Mouse (Mus musculus) lung, embryonic 15.5 days (tissue): ENCODE measurements around the gene Safb. TPM values are rescaled to one million over a fixed set of nuclear protein-coding genes. Genes with fewer than 3 reads are reported as not detected.
A peak's percentile ranks its signal among the peaks of the same experiment; 100 is the strongest.

Experiments
- ATAC-seq: fragments of 200-750 bp; cut with Nextera tagmentation; 2 replicates; pipeline ENCODE4 v1.8.0; 2017; ENCODE audit warnings: moderate number of reproducible peaks, borderline replicate concordance; ENCODE audit not compliant: low FRiP score, low TSS enrichment; ENCODE audit errors: extremely low read depth
- H3K27ac ChIP-seq: fragments of 300-500 bp; sonication (generic); 2 replicates; pipeline ENCODE4 v1.5.1; 2015; ENCODE audit warnings: moderate library complexity, mild to moderate bottlenecking, inconsistent platforms
- H3K27me3 ChIP-seq: fragments of 300-500 bp; sonication (generic); 2 replicates; pipeline ENCODE4 v1.6.1; 2015; ENCODE audit warnings: inconsistent platforms
- H3K36me3 ChIP-seq: fragments of 300-500 bp; sonication (generic); 2 replicates; pipeline ENCODE4 v1.6.1; 2015; ENCODE audit warnings: inconsistent platforms
- H3K4me1 ChIP-seq: fragments of 300-500 bp; sonication (generic); 2 replicates; pipeline ENCODE4 v1.6.1; 2015; ENCODE audit warnings: inconsistent platforms
- H3K4me2 ChIP-seq: fragments of 300-500 bp; sonication (generic); 2 replicates; pipeline ENCODE4 v1.6.1; 2015; ENCODE audit warnings: inconsistent platforms, mild to moderate bottlenecking, moderate library complexity
- H3K4me3 ChIP-seq: fragments of 300-500 bp; sonication (generic); 2 replicates; pipeline ENCODE4 v1.5.1; 2015; ENCODE audit warnings: mild to moderate bottlenecking, inconsistent platforms
- H3K9ac ChIP-seq: fragments of 300-500 bp; sonication (generic); 2 replicates; pipeline ENCODE4 v1.6.1; 2015; ENCODE audit warnings: inconsistent platforms
- H3K9me3 ChIP-seq: fragments of 300-500 bp; sonication (generic); 2 replicates; pipeline ENCODE4 v1.6.1; 2016; ENCODE audit warnings: inconsistent platforms
- WGBS: fragments of 180-500 bp; shearing (Covaris S2); methylation state at CpG from one replicate; pipeline ENCODE4 v1.1.7; 2015; 5-methylcytosine and 5-hydroxymethylcytosine counted together
- polyA plus RNA-seq: library from polyadenylated mRNA; unstranded; fragments of >200 nt; fragmentation: Nextera tagmentation; extraction: Ambion mirVana; gene quantifications from 2 replicates; pipeline ENCODE4 v1.2.1, GENCODE M21; 2015

Safb gene
- polyA plus RNA-seq, result 92.7 and 96.6 TPM in 2 replicates

DNA sequence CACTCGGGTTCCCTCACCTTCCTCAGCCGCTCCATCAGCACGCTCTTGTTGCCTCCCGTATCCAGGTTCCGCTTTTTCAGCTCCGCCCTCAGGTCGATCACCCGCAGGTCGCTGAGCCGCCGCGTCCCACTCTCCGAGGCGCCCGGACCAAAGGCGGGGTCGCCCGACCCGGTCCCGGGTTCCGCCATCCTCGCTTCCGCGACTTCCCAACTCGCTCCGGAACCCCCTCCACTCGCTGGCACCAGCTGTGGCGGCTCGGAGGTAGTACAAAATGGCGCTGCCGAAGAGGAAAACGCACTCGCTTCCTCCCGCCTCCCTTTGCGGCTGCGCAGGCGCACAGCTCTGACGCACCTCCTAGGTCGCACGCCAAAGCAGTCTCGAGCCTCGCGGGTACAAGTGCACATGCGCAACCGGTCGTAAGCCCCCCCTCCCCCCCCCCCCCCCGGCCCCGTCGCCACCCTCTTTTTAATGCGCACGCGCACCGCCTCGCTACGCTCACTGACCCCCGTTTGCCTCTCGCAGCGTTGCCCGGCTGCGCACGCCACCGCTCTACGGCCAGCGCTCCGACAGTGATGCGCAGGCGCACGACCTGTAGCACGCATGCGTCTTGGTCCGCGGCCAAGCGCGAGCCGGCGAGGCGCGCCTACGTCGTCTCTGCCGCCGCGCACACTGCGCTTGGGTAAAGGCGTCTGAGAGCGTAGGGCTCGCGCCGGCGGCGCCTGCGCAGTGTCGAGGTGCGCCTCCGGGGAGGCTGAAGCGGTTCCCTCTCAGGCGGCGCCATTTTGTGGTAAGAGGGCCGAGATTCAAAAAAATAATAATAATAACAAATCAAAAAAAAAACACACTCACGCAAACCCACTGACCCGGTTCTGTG, at the start of gene Safb, which contains the start of gene Safb2:
TSS of gene Safb (plus strand) at position 569 of the 874 bp plus-strand sequence.
TSS of gene Safb2 (minus strand) at position 329 of the 874 bp plus-strand sequence.
- Histone ChIP-seq H3K36me3 (peaks cover 64% of the 10 kb centered on the region), H3K4me1 (peaks cover 38% of the 10 kb centered on the region), H3K27ac (peak within 1 kb of the TSS; percentile 96), H3K27me3 (no peaks in the 10 kb centered on the region), H3K9me3 (no peaks in the 10 kb centered on the region), H3K4me3 (peak within 1 kb of the TSS; percentile 89), H3K4me2 (peak within 1 kb of the TSS; percentile 81), H3K9ac (peak within 1 kb of the TSS; percentile 90)
- ATAC-seq, result peak; percentile 95
- WGBS, result under 1% methylated on average over 86 of the region's 101 CpGs

DNA sequence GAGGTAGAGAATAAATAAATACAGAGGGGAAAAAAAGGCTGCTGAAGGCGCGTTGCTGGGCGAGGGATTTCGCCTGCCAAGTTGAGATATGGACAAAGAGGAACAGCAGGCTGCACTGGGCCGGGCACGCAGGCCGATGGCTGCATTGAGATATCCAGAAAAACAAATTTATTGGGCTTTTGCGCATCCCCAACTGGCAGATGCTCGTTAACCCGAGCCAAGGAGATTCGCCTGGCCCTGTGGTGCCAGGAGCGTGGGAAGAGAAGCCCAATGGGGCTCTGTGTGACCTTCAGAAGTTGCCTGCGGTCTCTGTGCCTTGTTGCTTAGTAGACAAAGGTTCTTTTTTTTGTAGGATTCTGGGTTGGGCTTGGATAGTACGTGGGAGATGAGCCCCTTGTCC, 48.4 kb upstream of the Safb start:
- no peak for ATAC-seq
- Histone ChIP-seq H3K4me1 (no peaks in the 10 kb centered on the region), H3K4me3 (no peak overlapping the region), H3K9ac (no peak overlapping the region), H3K27me3 (no peaks in the 10 kb centered on the region), H3K4me2 (no peak overlapping the region), H3K27ac (no peak overlapping the region), H3K36me3 (no peaks in the 10 kb centered on the region), H3K9me3 (no peaks in the 10 kb centered on the region)
- WGBS, result 53% methylated on average over 14 of the region's 14 CpGs

DNA sequence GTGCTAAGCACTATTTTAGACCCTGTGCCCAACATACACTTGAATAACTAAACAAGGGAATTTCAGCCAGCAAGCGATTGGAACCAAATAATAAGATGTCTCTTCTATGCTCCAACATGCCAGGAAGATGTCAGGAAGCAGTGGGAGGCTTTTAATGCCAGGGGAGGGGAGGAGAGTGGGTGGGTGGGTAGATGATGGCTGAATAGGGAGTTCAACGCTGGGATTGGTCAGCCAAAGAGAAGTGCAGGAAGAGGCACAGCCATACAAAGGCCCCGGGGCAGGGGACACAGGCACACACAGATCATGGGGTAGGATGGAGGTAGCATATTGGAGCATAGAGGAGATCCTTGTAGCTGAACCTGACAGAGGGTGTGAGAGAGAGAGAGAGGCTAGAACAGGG, 47.8 kb upstream of the Safb start:
- 78% methylated on average over 3 of the region's 3 CpGs for WGBS
- ATAC-seq, result no peak
- Histone ChIP-seq H3K4me2 (no peak overlapping the region), H3K9ac (no peak overlapping the region), H3K36me3 (no peaks in the 10 kb centered on the region), H3K9me3 (no peaks in the 10 kb centered on the region), H3K27me3 (no peaks in the 10 kb centered on the region), H3K27ac (no peak overlapping the region), H3K4me3 (no peak overlapping the region), H3K4me1 (no peaks in the 10 kb centered on the region)

DNA sequence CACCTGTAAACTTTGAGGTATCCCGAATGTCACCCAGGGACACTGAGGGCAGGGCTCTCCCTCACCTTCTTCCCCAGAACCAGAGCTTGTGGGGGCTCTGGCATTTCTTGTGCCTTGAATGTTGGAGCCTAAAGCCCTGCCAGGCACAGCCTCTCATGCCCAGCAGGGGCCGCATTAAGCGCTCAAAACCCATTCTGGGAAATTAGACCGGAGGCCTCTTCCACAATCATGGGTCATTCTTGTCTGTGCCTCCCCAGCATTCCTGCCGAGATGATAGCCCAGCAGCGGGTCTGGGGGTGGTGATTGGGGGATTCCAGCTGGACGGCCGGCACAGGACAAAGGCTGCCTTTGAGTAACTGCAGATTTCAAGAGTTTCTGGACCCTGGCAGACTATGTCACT, 46.7 kb upstream of the Safb start:
- WGBS, result 37% methylated on average over 8 of the region's 8 CpGs
- H3K4me3 ChIP-seq, result no peak overlapping the region
- ATAC-seq, result no peak
- H3K27me3 ChIP-seq, result no peaks in the 10 kb centered on the region; the same call in 1 of the 2 replicates
- no peak overlapping the region for H3K9ac ChIP-seq
- H3K4me2 ChIP-seq, result no peak overlapping the region
- no peaks in the 10 kb centered on the region for H3K4me1 ChIP-seq
- H3K27ac ChIP-seq, result no peak overlapping the region
- no peaks in the 10 kb centered on the region for H3K9me3 ChIP-seq
- no peaks in the 10 kb centered on the region for H3K36me3 ChIP-seq

DNA sequence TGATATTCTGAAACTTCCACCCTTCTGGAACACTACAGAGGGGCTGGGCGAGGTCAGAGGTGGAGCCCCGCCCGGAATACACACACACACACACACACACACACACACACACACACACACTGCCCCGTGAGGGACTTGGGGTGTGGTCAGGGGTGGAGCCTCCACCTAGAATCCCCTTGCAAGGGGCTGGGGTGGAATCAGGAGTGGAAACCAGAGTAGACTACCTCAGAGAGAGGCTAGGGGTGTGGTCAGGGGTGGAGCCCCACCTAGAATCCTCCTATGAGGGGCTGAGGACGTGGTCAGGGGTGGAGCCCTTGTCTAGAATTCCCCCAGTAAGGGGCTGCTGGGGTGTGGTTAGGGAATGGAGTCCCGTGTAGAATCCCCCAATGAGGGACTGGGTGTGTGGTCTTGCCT, 44.1 kb upstream of the Safb start:
- Histone ChIP-seq H3K9me3 (no peaks in the 10 kb centered on the region), H3K4me1 (no peaks in the 10 kb centered on the region), H3K27ac (no peak overlapping the region), H3K9ac (no peak overlapping the region), H3K27me3 (no peaks in the 10 kb centered on the region; the same call in 1 of the 2 replicates), H3K4me3 (no peak overlapping the region), H3K4me2 (no peak overlapping the region), H3K36me3 (no peaks in the 10 kb centered on the region)
- 25% methylated on average over 6 of the region's 6 CpGs for WGBS
- ATAC-seq, result no peak; the same call in 1 of the 2 replicates

DNA sequence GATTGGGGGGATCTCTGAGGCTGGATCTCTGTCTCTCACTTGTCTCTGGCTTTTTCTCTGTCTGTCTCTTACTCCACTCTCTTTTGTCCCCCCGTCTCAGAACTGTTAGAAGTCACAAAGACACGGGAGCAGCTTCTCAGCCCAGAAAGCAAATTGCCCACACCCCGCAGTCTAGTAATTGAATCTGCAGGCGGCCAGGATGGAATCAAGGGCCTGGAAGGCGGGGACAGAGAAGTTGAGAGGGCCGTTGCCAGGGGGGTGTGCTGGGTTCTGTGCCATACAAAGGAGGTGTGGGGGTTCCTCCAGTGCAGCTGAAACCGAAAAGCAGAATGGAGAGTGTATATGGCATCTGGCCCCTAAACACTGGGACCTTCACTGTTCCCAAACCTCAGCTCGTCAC, 41.9 kb upstream of the Safb start:
- Histone ChIP-seq H3K9me3 (no peaks in the 10 kb centered on the region), H3K4me3 (no peak overlapping the region), H3K27me3 (no peaks in the 10 kb centered on the region; the same call in 1 of the 2 replicates), H3K36me3 (no peaks in the 10 kb centered on the region), H3K27ac (no peak overlapping the region), H3K4me2 (no peak overlapping the region), H3K4me1 (no peaks in the 10 kb centered on the region), H3K9ac (no peak overlapping the region)
- WGBS, result 56% methylated on average over 8 of the region's 8 CpGs
- no peak for ATAC-seq

DNA sequence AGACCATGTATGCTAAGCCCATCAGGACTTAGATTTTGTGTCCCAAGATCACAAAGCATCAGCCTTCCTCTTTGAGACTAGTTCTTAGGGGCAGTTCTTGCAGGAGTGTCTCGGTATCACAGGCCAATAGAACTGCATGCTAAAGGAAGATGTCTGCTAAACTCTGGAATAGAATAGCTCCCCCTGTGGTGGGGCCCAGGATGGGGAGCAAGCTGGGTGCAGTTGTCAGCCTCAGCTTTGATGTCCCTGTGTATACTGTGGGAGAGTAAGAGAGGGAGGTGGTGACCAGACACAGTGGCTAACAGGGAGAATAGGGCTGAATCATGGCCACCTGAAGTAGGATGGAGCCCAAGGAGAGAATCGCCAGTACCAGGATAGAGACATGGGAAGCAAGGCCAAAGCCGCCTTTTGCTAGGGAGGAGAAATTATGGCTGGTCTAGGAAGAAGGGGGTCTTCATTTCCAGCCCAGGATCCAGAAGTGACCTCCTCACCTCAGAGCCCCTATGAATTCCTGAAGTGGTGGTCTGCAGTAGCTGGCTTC, 40.9 kb upstream of the Safb start:
- H3K36me3 ChIP-seq, result no peaks in the 10 kb centered on the region
- H3K9ac ChIP-seq, result no peak overlapping the region
- H3K4me2 ChIP-seq, result no peak overlapping the region
- no peaks in the 10 kb centered on the region for H3K4me1 ChIP-seq
- H3K4me3 ChIP-seq, result no peak overlapping the region
- no peaks in the 10 kb centered on the region for H3K9me3 ChIP-seq
- no peak overlapping the region for H3K27ac ChIP-seq
- no peak for ATAC-seq
- 75% methylated on average over 3 of the region's 3 CpGs for WGBS
- no peaks in the 10 kb centered on the region; the same call in 1 of the 2 replicates for H3K27me3 ChIP-seq

DNA sequence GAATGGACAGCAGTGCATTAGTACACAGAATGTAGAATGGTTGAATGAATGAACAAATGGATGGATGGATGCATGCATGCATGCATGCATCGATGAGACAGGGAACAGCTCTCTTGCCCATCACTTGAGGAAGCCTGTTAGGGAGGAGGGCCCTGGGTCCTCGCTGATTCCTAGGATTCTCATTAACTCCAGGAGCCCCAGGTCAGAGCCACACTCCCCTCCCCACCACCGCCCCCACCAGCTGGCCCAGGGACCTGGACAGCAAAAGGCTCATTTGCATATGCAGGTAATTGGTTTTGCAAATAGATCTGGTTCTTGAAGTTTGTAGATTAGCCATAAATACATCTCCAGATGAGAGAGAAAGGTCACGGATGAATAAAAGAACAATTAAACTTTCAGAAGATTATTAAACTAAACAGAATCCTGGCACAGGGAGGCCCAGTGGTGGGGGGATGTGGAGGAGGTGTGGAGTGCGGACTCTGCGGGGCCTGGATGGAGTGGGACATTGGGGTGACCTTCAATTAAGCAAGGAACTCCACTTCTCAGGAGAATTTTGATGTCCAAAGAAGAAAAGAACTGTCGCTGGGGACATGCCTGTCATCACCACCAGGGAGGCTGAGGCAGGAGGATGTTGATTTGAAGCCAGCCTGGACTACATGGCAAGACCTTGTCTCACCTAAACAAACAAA, 39.8 kb upstream of the Safb start:
- H3K27ac ChIP-seq, result no peak overlapping the region
- no peak overlapping the region for H3K4me3 ChIP-seq
- H3K9me3 ChIP-seq, result no peaks in the 10 kb centered on the region
- H3K9ac ChIP-seq, result no peak overlapping the region
- no peaks in the 10 kb centered on the region for H3K4me1 ChIP-seq
- H3K27me3 ChIP-seq, result no peaks in the 10 kb centered on the region; the same call in 1 of the 2 replicates
- no peak for ATAC-seq
- no peak overlapping the region for H3K4me2 ChIP-seq
- 70% methylated on average over 7 of the region's 7 CpGs for WGBS
- H3K36me3 ChIP-seq, result no peaks in the 10 kb centered on the region

DNA sequence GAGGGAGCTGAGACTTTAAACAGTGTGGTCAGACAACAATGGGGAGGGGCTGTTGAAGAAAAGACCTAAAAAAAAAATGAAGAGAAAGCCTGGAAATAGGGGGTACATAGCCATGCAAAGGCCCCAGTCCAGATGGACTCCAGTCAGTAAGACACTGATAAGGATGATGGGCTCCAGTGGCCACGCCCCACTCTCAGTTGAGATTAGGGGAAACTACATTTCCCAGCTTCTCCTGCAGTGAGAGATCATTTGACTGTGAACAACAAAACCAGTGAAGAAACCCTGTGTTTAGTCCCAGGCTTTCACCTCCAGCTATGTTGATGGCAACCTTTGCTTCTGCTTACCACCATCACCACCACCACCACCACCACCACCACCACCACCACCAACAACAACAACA, 38.7 kb upstream of the Safb start:
- Histone ChIP-seq H3K4me1 (no peaks in the 10 kb centered on the region), H3K4me3 (no peak overlapping the region), H3K27me3 (no peaks in the 10 kb centered on the region; the same call in 1 of the 2 replicates), H3K9me3 (no peaks in the 10 kb centered on the region), H3K4me2 (no peak overlapping the region), H3K36me3 (no peaks in the 10 kb centered on the region), H3K27ac (no peak overlapping the region), H3K9ac (no peak overlapping the region)
- no peak for ATAC-seq
- 88% methylated on average over 1 of the region's 1 CpGs for WGBS

DNA sequence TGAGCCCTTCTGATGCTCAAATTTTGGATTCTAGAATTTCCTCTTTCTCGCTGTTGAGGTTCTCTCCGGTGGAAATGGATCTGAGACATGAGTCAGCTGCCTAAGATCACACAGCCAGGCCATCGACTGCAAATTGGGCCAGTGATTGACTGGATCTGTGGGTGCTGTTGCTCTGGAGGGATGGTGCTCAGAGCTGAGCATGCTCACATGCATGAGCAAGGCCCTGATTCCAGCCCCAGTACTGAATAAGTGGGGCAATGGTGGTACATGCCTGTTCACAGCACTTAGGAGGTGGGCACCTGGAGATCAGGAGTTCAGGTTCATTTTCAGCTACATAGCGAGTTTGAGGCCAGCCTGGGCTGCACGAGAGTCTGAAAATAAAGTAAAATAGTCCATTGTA, 38.0 kb upstream of the Safb start:
- H3K9ac ChIP-seq, result no peak overlapping the region
- H3K27ac ChIP-seq, result no peak overlapping the region
- no peaks in the 10 kb centered on the region for H3K4me1 ChIP-seq
- no peak overlapping the region for H3K4me3 ChIP-seq
- 79% methylated on average over 5 of the region's 5 CpGs for WGBS
- H3K36me3 ChIP-seq, result no peaks in the 10 kb centered on the region
- H3K27me3 ChIP-seq, result no peaks in the 10 kb centered on the region; the same call in 1 of the 2 replicates
- H3K9me3 ChIP-seq, result no peaks in the 10 kb centered on the region
- no peak overlapping the region for H3K4me2 ChIP-seq
- ATAC-seq, result no peak

DNA sequence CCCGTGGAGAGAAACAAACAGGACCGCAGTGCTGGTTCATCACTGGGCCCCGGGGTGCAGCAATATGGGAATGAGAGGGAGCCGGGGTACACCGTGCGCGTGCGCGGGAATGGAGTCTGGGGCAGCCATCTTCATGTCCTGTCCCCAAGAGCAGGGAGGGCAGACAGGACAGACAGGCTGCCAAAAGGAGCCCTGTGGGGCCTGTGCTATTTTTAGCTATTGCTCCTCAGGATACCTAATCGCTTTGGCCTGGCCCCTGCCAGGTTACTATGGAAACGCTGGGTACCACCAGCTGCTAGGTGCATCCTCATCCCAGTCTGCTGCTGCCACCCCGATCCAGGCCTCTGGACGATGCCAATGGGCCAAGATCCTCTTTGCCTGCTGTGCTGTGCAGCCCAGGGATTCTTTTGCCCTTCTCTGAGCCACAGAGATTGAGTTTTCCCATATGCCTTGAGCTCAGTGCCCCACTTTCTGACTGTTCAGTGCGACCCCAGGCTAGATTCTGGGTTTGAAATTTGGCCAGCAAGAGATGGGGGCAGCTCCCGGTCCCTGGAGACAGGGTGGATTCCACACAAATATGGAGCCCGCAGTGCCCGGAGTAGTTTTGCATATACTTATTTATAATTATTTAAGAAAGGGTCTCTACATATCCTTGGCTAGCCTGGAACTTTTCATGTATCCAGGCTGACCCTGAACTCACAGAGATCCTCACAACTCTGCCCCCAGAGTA, 37.3 kb upstream of the Safb start:
- Histone ChIP-seq H3K4me3 (no peak overlapping the region), H3K4me1 (no peaks in the 10 kb centered on the region), H3K4me2 (no peak overlapping the region), H3K36me3 (no peaks in the 10 kb centered on the region), H3K27ac (no peak overlapping the region), H3K9me3 (no peaks in the 10 kb centered on the region), H3K9ac (no peak overlapping the region), H3K27me3 (no peaks in the 10 kb centered on the region; the same call in 1 of the 2 replicates)
- no peak for ATAC-seq
- WGBS, result 60% methylated on average over 17 of the region's 17 CpGs
